Mouse (Mus musculus) central nervous system, embryonic 14 days (tissue): ENCODE data around the gene Olfr164. TPM values are rescaled to one million over a fixed set of nuclear protein-coding genes. Genes with fewer than 3 reads are reported as not detected.

ENCODE experiments used
- polyA plus RNA-seq: library from polyadenylated mRNA; depleted of rRNA; stranded (reverse); fragments of >200 nt; gene quantifications from 2 replicates; pipeline ENCODE4 v1.2.3, GENCODE M21; 2012; rRNA removed

Olfr164 gene
- not detected in 2 replicates for polyA plus RNA-seq

DNA sequence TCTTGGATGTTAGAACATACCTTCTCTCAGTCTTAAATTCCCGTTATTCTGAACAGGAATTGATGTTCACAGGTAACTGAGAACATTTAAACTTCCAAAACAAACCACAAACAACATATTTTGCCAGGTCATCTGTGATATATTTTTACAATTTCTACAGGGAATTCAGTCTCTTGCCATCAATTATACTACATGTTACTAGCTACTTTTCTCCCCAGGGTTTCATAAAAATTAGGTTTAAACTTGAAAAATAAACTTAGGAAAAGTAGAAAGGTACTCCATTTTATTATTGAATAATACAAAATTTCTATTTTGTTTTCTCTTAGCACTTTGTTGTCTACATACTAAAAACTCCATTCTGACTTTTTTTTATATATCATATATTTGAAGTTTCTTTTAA, at the start of gene Olfr164:
Olfr164 (minus strand) TSS at position 101 of the 400 bp plus-strand sequence.

Other genes with a start within 250 kb of the Olfr164 start
- gene Olfr165, start 109.1 kb upstream of the Olfr164 start, polyA plus RNA-seq = not detected in 2 replicates
- not detected in 2 replicates for gene Olfr166, start 169.6 kb upstream of the Olfr164 start, polyA plus RNA-seq
- gene Olfr167, start 208.2 kb upstream of the Olfr164 start, polyA plus RNA-seq = not detected in 2 replicates
- not detected in 2 replicates for gene Olfr168, start 221.5 kb upstream of the Olfr164 start, polyA plus RNA-seq